Mouse (Mus musculus): Measurements from ENCODE around the gene Krt79.

- TF ChIP-seq MAFK (IDR thresholded peaks at IDR 0.05; ENCODE audit: insufficient read depth, low read depth, low read length) (no peak), CHD2 (IDR thresholded peaks at IDR 0.05; ENCODE audit: low read depth, low read length) (no peak), ZC3H11A (IDR thresholded peaks at IDR 0.05; ENCODE audit: borderline replicate concordance, low read depth, low read length) (no peak), ZNF384 (IDR thresholded peaks at IDR 0.05; ENCODE audit: low read depth, low read length) (no peak), HCFC1 (IDR thresholded peaks at IDR 0.05; ENCODE audit: borderline replicate concordance, insufficient read depth, low read length) (no peak)
Measured at GRCm38 (mm10) chr15:101922296-101922695, 17.8 kb downstream of the Krt79 start.

Data from ES-E14 (cell line).